Mouse (Mus musculus) G1E-ER4 (cell line): ENCODE data around the gene Gm21425. TPM values are rescaled to one million over a fixed set of nuclear protein-coding genes. Genes with fewer than 3 reads are reported as not detected.
"Not testable (repeated sequence)": the region's sequence is repeated elsewhere in the genome, so short reads cannot be mapped to it uniquely, and the experiment has no call there.

Experiments used
- GATA1 ChIP-seq: IDR thresholded peaks from one replicate; pipeline ENCODE4 v1.8.0; 2012; ENCODE audit warnings: low read length, inconsistent platforms
- polyA plus RNA-seq: library from polyadenylated mRNA; stranded (reverse); fragments of >175 nt; gene quantifications from 2 replicates; pipeline ENCODE4 v1.2.3, GENCODE M21; 2012

Gene Gm21425
- not detected in 2 replicates for polyA plus RNA-seq

DNA sequence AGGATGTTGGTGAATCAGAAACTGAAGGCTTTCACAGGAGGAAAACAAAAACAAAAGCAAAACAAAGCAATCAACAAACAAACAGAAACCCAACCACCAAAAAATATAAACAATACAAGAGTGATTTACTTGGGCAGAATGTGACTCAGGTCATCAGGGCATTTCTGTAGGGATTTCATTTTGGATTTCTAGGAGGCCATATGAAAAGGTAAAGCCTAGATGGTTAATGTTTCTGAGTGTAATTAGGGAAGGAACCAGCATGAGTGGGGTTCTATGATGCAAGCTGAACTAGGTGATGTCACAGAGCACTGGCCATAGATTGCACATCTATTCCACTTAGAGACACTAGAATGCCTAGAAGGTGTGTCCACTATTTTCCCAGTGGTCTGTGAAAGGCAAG is at the start of gene Gm21425:
Gm21425 (plus strand) TSS at position 301 of the 400 bp plus-strand sequence.
- TF ChIP-seq GATA1: not testable (repeated sequence)

DNA sequence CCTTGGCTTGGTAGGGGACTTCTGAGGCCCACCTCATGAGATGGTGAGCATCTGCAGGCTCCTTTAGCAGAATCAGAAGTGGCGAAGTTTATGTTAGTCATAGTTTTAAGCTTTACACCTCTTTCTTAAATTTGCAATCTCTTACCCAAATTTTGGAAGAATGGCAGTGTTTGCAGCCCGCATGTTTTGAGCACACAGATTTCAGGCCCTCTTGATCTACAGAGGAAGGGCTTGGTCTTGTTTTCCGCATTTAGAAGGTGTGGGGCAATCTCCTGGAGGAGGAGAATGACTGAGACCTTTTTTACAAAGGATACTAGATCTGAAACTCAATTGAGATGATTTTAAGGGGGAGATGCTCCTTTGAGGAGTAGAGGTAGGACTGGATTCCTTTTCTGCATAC is 28.4 kb upstream of the Gm21425 start, which contains the start of gene Gm21891:
Gm21891 (minus strand) TSS at position 101 of the 400 bp plus-strand sequence.
- TF ChIP-seq GATA1: not testable (repeated sequence)

Other genes with a start within 250 kb of the Gm21425 start
- gene Gm20807, start 119.1 kb upstream of the Gm21425 start, polyA plus RNA-seq: not detected in 2 replicates
- not detected in 2 replicates for gene Gm21891, start 28.5 kb upstream of the Gm21425 start, polyA plus RNA-seq
- gene Gm21828, start 62.0 kb downstream of the Gm21425 start, polyA plus RNA-seq: not detected in 2 replicates
- gene Gm21440, start 90.4 kb downstream of the Gm21425 start, polyA plus RNA-seq: not detected in 2 replicates
- gene Gm21454, start 90.5 kb downstream of the Gm21425 start, polyA plus RNA-seq: not detected in 2 replicates
- not detected in 2 replicates for gene Gm21725, start 187.1 kb downstream of the Gm21425 start, polyA plus RNA-seq